Mouse (Mus musculus) heart, embryonic 14.5 days (tissue): ENCODE measurements around the gene Eva1c. TPM values are rescaled to one million over a fixed set of nuclear protein-coding genes. Genes with fewer than 3 reads are reported as not detected.

Experiments
- microRNA-seq: library from miRNA; unstranded; fragments of <30 nt; microRNA quantifications from one replicate; pipeline ENCODE4, GENCODE M21; 2016
- polyA plus RNA-seq: library from polyadenylated mRNA; unstranded; fragments of >200 nt; fragmentation: Nextera tagmentation; extraction: Ambion mirVana; gene quantifications from 2 replicates; pipeline ENCODE4 v1.2.1, GENCODE M21; 2014

The Eva1c gene
- polyA plus RNA-seq, 1 experiment from 2014 or later: 3.3 TPM

Small RNA genes within 50 kb of the gene (microRNA-seq; reads per million reads assigned to microRNA genes)
- not detected for gene Gm22933

Other genes with a start within 250 kb of the Eva1c start
- gene Mis18a, start 99.3 kb upstream of the Eva1c start, polyA plus RNA-seq: 28.8 and 29.9 TPM in 2 replicates
- 37.6 and 38.2 TPM in 2 replicates for gene Mrap, start 88.5 kb upstream of the Eva1c start, polyA plus RNA-seq
- gene Urb1, start 16.3 kb upstream of the Eva1c start, polyA plus RNA-seq: 7.2 and 7.6 TPM in 2 replicates
- gene Cfap298, start 108.4 kb downstream of the Eva1c start, polyA plus RNA-seq: 35.6 and 36.6 TPM in 2 replicates
- gene Synj1, start 184.6 kb downstream of the Eva1c start, polyA plus RNA-seq: 14.1 and 16.5 TPM in 2 replicates
- 42.7 and 45.1 TPM in 2 replicates for gene Paxbp1, start 217.8 kb downstream of the Eva1c start, polyA plus RNA-seq